Mouse (Mus musculus) midbrain, embryonic 10.5 days (tissue): ENCODE measurements around the gene Morn3. TPM values are rescaled to one million over a fixed set of nuclear protein-coding genes. Genes with fewer than 3 reads are reported as not detected.

Experiments
- DNase-seq: peaks from one replicate; pipeline ENCODE4 v3.0.0-alpha.2; 2017; ENCODE audit warnings: low spot score
- H3K27ac ChIP-seq: fragments of 300-500 bp; sonication (generic); replicated peaks from 2 replicates; pipeline ENCODE4 v1.5.1; 2016; ENCODE audit warnings: mild to moderate bottlenecking
- H3K27me3 ChIP-seq: fragments of 300-500 bp; sonication (generic); 2 replicates; pipeline ENCODE4 v1.6.1; 2016; ENCODE audit warnings: low read depth, mild to moderate bottlenecking; ENCODE audit not compliant: poor library complexity, severe bottlenecking
- H3K36me3 ChIP-seq: fragments of 300-500 bp; sonication (generic); 2 replicates; pipeline ENCODE4 v1.6.1; 2016; ENCODE audit warnings: mild to moderate bottlenecking, moderate library complexity
- H3K4me1 ChIP-seq: fragments of 300-500 bp; sonication (generic); 2 replicates; pipeline ENCODE4 v1.6.1; 2016
- H3K4me3 ChIP-seq: fragments of 300-500 bp; sonication (generic); 2 replicates; pipeline ENCODE4 v1.5.1; 2016; ENCODE audit warnings: mild to moderate bottlenecking, moderate library complexity
- H3K9me3 ChIP-seq: fragments of 300-500 bp; sonication (generic); replicated peaks from 2 replicates; pipeline ENCODE4 v1.6.1; 2016; ENCODE audit warnings: mild to moderate bottlenecking
- WGBS: fragments of 180-500 bp; shearing (Covaris S2); methylation state at CpG from one replicate; pipeline ENCODE4 v1.1.7; 2016; 5-methylcytosine and 5-hydroxymethylcytosine counted together
- polyA plus RNA-seq: library from polyadenylated mRNA; unstranded; fragments of >200 nt; fragmentation: Nextera tagmentation; extraction: Ambion mirVana; gene quantifications from 2 replicates; pipeline ENCODE4 v1.2.1, GENCODE M21; 2016

The Morn3 gene
- polyA plus RNA-seq, 1 experiment from 2014 or later: 0.67 TPM

DNA sequence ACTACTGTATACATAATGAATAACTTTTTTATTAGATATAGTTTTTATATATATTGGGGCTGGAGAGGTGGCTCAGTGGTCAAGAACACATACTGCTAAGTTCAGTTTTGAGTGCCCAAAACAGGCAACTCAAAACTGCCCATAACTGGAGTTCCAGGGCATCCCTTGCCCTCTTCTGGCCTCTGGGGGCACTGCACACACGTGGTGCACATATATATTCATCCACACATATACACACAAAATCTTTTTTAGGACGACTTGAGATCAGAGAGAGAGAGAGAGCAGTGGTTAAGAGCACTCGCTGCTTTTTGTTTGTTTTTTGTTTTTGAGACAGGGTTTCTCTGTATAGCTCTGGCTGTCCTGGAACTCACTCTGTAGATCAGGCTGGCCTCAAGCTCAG is 15.5 kb downstream of the Morn3 start:
- peaks cover 3% of the 10 kb centered on the region; the same call in 1 of the 2 replicates for H3K9me3 ChIP-seq
- peaks cover 9% of the 10 kb centered on the region; the same call in 1 of the 2 replicates for H3K4me1 ChIP-seq
- no peaks in the 10 kb centered on the region for H3K27me3 ChIP-seq
- H3K36me3 ChIP-seq: peaks cover 35% of the 10 kb centered on the region
- no peak overlapping the region for H3K27ac ChIP-seq
- no peak overlapping the region for H3K4me3 ChIP-seq
- DNase-seq: no peak
- whole genome bisulfite sequencing: 88% methylated on average over 3 of the region's 3 CpGs

DNA sequence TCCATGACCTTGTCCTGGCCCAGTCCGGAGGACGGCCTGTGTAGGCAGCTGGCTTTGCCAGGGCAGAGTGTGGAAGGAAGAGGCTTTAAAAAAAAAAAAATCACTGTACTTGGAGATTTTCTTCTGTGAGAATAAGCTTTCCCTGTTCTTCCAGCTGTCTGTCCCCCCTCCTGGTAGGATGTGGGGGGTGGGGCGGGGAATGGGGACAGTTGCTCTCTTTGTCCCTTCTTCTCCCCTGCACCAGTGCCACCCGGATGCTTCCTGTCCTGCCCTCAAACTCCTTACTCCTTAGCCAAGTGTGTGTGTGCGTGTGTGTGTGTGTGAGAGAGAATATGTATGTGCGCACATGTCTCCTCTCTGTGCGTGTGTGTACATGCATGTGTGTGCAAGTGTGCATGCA is 17.1 kb downstream of the Morn3 start:
- peaks cover 3% of the 10 kb centered on the region; the same call in 1 of the 2 replicates for H3K9me3 ChIP-seq
- no peaks in the 10 kb centered on the region for H3K27me3 ChIP-seq
- no peak for DNase-seq

DNA sequence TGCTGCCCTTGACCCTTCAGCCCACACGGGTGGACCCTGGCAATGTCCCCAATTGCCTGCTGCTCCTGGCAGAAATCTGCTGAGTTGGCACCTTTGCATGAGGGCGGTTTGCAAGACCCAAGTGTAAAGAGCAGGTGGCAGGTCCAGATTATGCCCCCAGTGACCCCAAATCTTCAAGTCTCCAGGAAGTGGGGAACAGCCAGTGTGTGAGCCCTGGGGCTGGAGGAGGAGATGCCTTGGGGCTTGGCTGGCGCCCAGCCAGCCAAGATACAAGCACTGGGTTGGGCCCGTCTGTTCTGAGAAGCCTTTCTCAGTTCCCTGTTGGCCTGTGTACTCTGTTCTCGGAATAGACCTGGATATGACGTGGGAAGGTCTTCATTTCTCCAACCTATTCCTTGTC is 19.4 kb downstream of the Morn3 start:
- no peak for DNase-seq
- Histone ChIP-seq H3K4me1 (no peaks in the 10 kb centered on the region), H3K36me3 (peaks cover 35% of the 10 kb centered on the region), H3K4me3 (no peak overlapping the region), H3K9me3 (peaks cover 3% of the 10 kb centered on the region; the same call in 1 of the 2 replicates), H3K27me3 (no peaks in the 10 kb centered on the region), H3K27ac (no peak overlapping the region)
- 85% methylated on average over 6 of the region's 6 CpGs for WGBS

More for the DNA sequence above, 17.1 kb downstream of the Morn3 start:
- 93% methylated on average over 7 of the region's 7 CpGs for WGBS
- peaks cover 35% of the 10 kb centered on the region for H3K36me3 ChIP-seq
- no peak overlapping the region for H3K27ac ChIP-seq
- no peak overlapping the region for H3K4me3 ChIP-seq
- no peaks in the 10 kb centered on the region for H3K4me1 ChIP-seq

- DNase-seq: no peak
- peaks cover 27% of the 10 kb centered on the region for H3K36me3 ChIP-seq
- no peaks in the 10 kb centered on the region for H3K4me1 ChIP-seq
- H3K9me3 ChIP-seq: peaks cover 3% of the 10 kb centered on the region; the same call in 1 of the 2 replicates
- no peak overlapping the region for H3K4me3 ChIP-seq
- 67% methylated on average over 6 of the region's 6 CpGs for WGBS
- no peak overlapping the region for H3K27ac ChIP-seq
- no peaks in the 10 kb centered on the region for H3K27me3 ChIP-seq
Measured at GRCm38 (mm10) chr5:123026414-123026813, 20.4 kb downstream of the Morn3 start.

DNA sequence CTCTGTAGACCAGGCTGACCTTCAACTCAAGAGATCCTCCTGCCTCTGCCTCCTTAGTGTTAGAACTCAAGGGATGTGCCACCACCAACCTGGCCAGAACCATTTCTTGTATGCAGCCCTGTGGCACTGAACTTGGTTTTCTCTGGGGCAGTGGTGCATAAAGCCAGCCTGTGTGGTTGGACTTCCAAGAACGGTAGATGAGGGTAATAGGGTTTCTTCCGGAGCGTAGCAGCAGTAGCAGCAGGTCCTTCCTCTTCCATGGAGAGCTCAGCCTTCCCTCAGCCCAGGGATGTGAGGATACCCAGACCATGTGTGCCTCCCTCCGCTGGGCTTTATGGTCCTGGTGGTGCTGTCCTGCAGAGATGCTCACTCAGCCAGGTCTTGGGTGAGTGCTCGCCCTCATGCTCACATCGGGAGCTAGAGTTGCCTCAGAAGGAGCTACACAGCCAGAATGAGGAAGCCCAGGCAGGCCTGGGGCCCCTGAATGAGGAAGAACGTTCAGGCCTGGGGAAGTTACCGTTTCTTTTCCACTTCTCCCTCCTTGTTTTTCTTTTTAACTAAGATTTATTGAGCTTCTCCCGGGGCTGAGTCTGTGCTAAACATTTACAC is 21.7 kb downstream of the Morn3 start:
- no peak for DNase-seq
- Histone ChIP-seq H3K36me3 (peaks cover 14% of the 10 kb centered on the region), H3K4me3 (no peak overlapping the region), H3K4me1 (no peaks in the 10 kb centered on the region), H3K27ac (no peak overlapping the region), H3K27me3 (no peaks in the 10 kb centered on the region), H3K9me3 (no peaks in the 10 kb centered on the region)
- 91% methylated on average over 9 of the region's 9 CpGs for WGBS

DNA sequence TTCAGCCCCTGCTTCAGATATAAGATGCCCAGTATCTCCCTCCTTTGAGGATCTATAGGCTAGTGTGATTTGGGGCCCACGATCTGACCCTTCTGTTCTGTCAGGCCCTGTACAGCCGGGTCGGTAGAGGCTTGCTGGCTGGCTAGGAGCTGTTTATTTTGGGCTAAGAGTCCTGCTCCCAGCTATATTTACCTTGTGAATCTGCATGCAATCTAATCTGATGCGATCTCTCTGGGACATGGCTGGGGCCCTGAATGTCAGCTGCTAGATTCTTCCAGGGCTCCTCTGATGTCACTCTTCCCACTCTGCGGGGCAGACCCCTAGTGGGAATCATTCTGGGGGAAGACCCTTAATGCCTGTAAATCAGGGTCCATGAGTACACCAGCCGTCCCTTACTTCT is 22.5 kb downstream of the Morn3 start:
- Histone ChIP-seq H3K27ac (no peak overlapping the region), H3K4me1 (peaks cover 6% of the 10 kb centered on the region), H3K9me3 (no peaks in the 10 kb centered on the region), H3K36me3 (peaks cover 6% of the 10 kb centered on the region), H3K27me3 (no peaks in the 10 kb centered on the region), H3K4me3 (no peak overlapping the region)
- DNase-seq: no peak
- 87% methylated on average over 6 of the region's 6 CpGs for WGBS

GRCm38 (mm10) chr5:123023049-123023448 is 23.8 kb downstream of the Morn3 start:
- WGBS: 91% methylated on average over 6 of the region's 6 CpGs
- Histone ChIP-seq H3K27me3 (no peaks in the 10 kb centered on the region), H3K4me1 (peaks cover 19% of the 10 kb centered on the region), H3K36me3 (peaks cover under 1% of the 10 kb centered on the region; the same call in 1 of the 2 replicates), H3K4me3 (no peak overlapping the region), H3K27ac (no peak overlapping the region), H3K9me3 (no peaks in the 10 kb centered on the region)
- no peak for DNase-seq

DNA sequence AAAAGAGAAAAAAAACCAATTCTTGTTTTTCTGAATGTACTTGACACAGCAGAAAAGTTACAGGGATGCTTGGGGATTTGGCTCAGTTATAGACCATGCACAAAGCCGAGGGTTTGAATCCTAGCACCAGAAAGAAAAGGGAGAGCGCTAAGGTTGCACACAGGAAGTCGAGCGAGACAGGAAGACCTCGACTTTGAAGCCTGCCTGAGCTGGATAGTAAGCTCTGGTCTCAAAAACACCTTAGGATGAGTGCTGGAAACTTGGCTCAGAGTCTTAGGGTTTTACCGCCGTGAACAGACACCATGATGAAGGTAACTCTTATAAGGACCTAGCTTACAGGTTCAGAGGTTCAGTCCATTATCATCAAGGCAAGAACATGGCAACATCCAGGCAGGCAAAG is 25.4 kb downstream of the Morn3 start:
- no peak for DNase-seq
- Histone ChIP-seq H3K9me3 (no peaks in the 10 kb centered on the region), H3K4me3 (no peak overlapping the region), H3K4me1 (peaks cover 30% of the 10 kb centered on the region), H3K27ac (no peak overlapping the region), H3K36me3 (peaks cover 8% of the 10 kb centered on the region; the same call in 1 of the 2 replicates), H3K27me3 (peaks cover 2% of the 10 kb centered on the region)
- 91% methylated on average over 7 of the region's 7 CpGs for WGBS

DNA sequence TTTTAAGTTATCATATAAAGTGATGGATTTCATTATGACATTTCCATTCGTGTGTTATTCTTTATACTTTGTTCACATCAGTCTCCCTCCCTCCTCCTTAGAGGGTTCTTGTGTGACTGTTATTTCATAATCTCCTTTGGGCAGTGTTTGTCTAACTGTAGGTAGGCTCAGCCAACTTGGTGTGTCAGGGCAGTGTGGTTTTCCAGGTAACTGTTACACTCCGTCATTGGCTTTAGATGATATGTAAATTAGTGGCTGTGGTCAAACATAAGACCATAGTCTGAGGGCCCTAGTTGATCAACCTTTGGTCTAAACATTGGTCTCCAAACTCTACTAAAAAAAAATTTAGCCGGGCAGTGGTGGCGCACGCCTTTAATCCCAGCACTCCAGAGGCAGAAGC is 26.4 kb downstream of the Morn3 start:
- DNase-seq: no peak
- WGBS: 95% methylated on average over 5 of the region's 5 CpGs
- peaks cover 9% of the 10 kb centered on the region for H3K27me3 ChIP-seq

DNA sequence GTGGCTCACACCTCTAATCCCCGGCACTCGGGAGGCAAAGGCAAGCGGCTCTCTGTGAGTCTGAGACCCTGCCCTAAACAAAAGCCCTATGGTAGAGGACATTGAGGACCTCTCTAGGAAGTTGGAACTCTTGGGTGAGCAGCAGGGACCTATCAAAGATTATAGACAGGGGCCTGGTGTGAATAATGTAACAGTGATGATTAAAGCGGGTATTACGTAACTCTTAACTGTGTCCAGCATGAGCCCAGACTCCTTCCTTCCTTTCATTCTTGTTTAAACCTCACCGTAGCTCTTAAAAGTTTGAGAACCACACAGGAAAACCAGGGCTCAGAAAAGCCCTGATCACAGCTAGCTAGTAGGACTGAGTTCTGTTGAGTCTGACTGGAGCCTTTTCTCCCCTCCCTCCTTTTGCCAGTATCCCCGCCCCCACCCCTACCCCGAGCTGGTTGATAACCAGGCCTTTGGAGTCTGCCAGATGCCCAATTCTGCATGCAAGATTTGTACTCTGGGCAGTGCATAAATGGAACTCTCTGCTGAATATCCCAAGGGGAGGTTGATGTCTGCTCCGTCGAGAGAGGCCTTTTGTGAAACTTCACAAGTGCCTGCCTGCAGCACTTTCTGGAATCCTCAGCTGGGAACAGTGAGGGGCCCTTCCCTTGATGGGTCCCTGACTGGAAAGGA is 27.3 kb downstream of the Morn3 start:
- H3K27me3 ChIP-seq: peaks cover 9% of the 10 kb centered on the region
- DNase-seq: no peak
- H3K36me3 ChIP-seq: peaks cover 8% of the 10 kb centered on the region; the same call in 1 of the 2 replicates
- H3K4me3 ChIP-seq: 0 out of 2 replicates have a peak overlapping the region, but pooled peaks have one; percentile 2
- no peaks in the 10 kb centered on the region for H3K9me3 ChIP-seq
- peak overlapping the region; percentile 63 for H3K27ac ChIP-seq
- 64% methylated on average over 10 of the region's 10 CpGs for WGBS
- H3K4me1 ChIP-seq: peaks cover 45% of the 10 kb centered on the region

More for the DNA sequence above, 26.4 kb downstream of the Morn3 start:
- no peaks in the 10 kb centered on the region for H3K9me3 ChIP-seq
- no peak overlapping the region for H3K27ac ChIP-seq
- H3K4me3 ChIP-seq: no peak overlapping the region
- H3K4me1 ChIP-seq: peaks cover 41% of the 10 kb centered on the region
- peaks cover 8% of the 10 kb centered on the region; the same call in 1 of the 2 replicates for H3K36me3 ChIP-seq

DNA sequence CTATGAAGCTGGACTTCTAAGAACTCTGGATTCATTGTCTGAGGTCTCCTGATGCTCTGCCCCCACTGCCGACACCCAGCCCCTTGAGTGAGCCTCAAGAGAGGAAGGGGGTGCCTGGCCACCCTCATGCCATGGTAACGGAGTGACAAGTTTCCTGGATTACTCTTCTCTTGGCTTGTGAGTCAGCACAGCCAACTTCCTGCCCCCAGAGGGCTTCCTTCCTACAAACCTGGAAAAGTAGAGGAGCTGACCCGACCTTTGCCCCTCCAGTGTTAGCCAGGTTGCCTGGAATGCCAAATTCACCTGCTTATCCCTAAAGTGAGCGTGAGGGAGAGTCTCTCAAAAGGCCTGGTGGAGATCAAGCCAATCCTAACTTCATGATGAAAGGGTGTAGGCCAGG is 29.3 kb downstream of the Morn3 start:
- H3K27ac ChIP-seq: no peak overlapping the region
- 77% methylated on average over 4 of the region's 4 CpGs for WGBS
- H3K36me3 ChIP-seq: peaks cover 8% of the 10 kb centered on the region; the same call in 1 of the 2 replicates
- H3K9me3 ChIP-seq: no peaks in the 10 kb centered on the region
- no peak for DNase-seq
- H3K27me3 ChIP-seq: peaks cover 9% of the 10 kb centered on the region
- peaks cover 53% of the 10 kb centered on the region for H3K4me1 ChIP-seq
- no peak overlapping the region for H3K4me3 ChIP-seq

GRCm38 (mm10) chr5:123015915-123016314 is 30.9 kb downstream of the Morn3 start:
- peaks cover 8% of the 10 kb centered on the region; the same call in 1 of the 2 replicates for H3K36me3 ChIP-seq
- peaks cover 9% of the 10 kb centered on the region for H3K27me3 ChIP-seq
- peak overlapping the region; percentile 73 for H3K4me3 ChIP-seq
- H3K4me1 ChIP-seq: peaks cover 53% of the 10 kb centered on the region
- DNase-seq: no peak
- no peak overlapping the region for H3K27ac ChIP-seq
- 22% methylated on average over 8 of the region's 8 CpGs for WGBS
- no peaks in the 10 kb centered on the region for H3K9me3 ChIP-seq
